Mouse (Mus musculus): ENCODE measurements at regions not wholly inside any gene's neighbourhood (a gene's known extent, or its start where the extent isn't known, plus 50 kb on each side); places are given as distances from the start of the nearest gene placed in this dataset.

DNA sequence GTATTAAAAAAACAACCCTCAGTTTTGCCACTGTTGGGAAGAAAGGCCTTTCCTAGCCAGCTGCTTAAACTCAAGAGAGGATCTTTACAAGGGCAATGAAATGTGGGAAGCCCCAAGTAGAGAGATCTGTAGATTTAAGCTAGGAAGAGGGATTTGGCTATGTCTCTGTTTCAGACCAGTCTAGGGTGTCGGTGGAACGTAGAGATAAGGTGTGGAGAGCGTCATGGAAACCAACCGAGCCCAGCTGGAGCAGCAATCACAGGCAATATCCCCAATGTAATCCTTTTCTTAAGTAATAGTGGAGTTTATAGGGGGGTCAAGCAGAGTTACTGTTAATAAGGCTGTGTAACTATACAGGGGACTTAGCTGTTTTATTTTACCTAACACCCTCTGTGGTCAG lies 204.6 kb upstream of the Mme start:
- Histone ChIP-seq H3K4me2 (replicated peaks) (no peak overlapping the region), H3K9me3 (no peaks in the 10 kb centered on the region), H3K9ac (no peak overlapping the region), H3K36me3 (no peaks in the 10 kb centered on the region), H3K4me1 (no peaks in the 10 kb centered on the region), H3K27ac (no peak overlapping the region), H3K4me3 (no peak overlapping the region), H3K27me3 (no peaks in the 10 kb centered on the region)
- no peak for ATAC-seq (ENCODE audit: insufficient number of reproducible peaks, insufficient read depth, low FRiP score, low TSS enrichment)
- WGBS = 81% methylated on average over 4 of the region's 4 CpGs

DNA sequence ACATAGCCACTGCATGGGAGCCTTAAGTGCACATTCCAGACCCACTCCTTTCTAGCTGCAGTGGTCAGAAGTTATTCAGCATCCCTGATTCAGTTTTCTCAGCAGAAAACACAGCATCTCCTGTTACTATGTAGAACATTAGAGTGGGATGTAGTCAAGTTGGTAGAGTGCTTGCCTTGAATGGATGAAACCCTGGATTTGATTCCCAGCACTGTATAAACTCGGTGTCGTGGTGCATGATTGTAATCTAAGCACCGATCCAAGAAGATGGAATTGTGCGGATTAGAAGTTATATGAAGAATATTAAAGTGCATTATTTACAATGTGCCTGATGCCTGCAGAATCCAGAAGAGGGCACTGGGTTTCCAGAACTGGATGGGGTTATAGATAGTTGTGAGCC lies 170.6 kb upstream of the Mme start:
- H3K36me3 ChIP-seq = no peaks in the 10 kb centered on the region
- no peaks in the 10 kb centered on the region for H3K27me3 ChIP-seq
- ATAC-seq (ENCODE audit: insufficient number of reproducible peaks, insufficient read depth, low FRiP score, low TSS enrichment) = no peak
- no peak overlapping the region for H3K9ac ChIP-seq
- no peaks in the 10 kb centered on the region for H3K9me3 ChIP-seq
- H3K4me1 ChIP-seq = 0 out of 2 replicates have a peak, but pooled peaks cover 3% of the 10 kb centered on the region
- no peak overlapping the region for H3K27ac ChIP-seq
- no peak overlapping the region for H3K4me3 ChIP-seq
- WGBS = 78% methylated on average over 4 of the region's 4 CpGs
- no peak overlapping the region for H3K4me2 ChIP-seq (replicated peaks)

DNA sequence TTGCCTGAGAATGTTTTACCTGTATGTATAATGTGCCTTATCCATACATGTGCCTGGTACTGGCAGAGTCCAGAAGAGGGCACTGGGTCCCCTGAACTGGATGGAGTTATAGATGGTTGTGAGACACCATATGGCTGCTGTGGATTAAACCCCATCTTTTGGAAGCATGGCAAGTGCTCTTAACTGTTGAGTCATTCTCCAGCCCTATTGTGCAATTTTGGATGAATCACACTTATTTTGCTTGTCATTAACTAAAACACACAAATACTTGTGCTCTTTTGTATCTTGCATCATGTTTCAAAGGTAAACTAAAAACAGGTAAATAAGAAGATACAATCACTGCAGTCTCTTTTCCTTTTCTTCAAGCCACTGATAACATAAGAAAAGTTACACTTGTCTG lies 168.3 kb upstream of the Mme start:
- no peak for ATAC-seq (ENCODE audit: insufficient number of reproducible peaks, insufficient read depth, low FRiP score, low TSS enrichment)
- Histone ChIP-seq H3K4me2 (replicated peaks) (no peak overlapping the region), H3K4me1 (0 out of 2 replicates have a peak, but pooled peaks cover under 1% of the 10 kb centered on the region), H3K9ac (no peak overlapping the region), H3K9me3 (no peaks in the 10 kb centered on the region), H3K27ac (no peak overlapping the region), H3K27me3 (no peaks in the 10 kb centered on the region), H3K4me3 (no peak overlapping the region), H3K36me3 (no peaks in the 10 kb centered on the region)

DNA sequence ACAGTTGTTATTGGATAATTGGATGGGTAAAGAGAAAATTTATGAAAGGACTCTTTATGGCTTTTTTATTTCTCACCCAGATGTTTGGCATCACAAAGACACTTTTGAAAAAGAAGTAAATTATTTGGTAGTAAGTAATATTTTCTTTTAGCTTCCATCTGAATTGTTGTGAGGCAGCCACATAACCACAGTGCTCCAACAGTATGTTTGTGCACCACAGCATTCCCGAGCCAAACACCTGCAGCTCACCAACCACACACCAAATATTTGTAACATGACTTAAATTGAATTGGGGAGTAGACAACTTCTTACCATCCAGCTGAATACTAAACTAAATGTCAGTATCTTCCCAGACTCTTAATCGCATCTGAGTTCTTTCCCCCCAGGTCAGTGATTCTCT lies 163.2 kb upstream of the Mme start:
- Histone ChIP-seq H3K27ac (no peak overlapping the region), H3K36me3 (no peaks in the 10 kb centered on the region), H3K4me3 (no peak overlapping the region), H3K4me2 (replicated peaks) (no peak overlapping the region), H3K9me3 (no peaks in the 10 kb centered on the region), H3K4me1 (no peaks in the 10 kb centered on the region), H3K9ac (no peak overlapping the region), H3K27me3 (no peaks in the 10 kb centered on the region)
- no peak for ATAC-seq (ENCODE audit: insufficient number of reproducible peaks, insufficient read depth, low FRiP score, low TSS enrichment)
- WGBS = 86% methylated on average over 2 of the region's 2 CpGs

DNA sequence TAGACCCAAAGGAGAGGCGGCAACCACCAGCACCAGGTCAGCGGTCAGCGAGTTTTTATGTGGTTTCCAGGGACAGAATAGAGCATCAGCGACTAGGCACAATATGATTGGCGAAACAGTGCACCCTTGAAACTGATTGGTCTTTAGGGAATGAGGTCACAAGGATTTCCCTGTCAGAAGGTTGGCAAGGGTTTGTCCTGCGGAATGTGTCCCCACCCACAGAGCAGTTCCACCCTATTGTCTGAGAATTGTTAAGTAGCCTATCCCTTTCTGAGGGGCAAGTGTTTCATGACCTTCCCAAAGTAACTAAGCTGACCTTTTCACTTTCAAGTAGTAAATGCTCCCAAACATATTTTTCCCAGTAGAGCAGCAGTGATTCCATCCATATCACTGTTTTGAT lies 159.2 kb upstream of the Mme start:
- ATAC-seq (ENCODE audit: insufficient number of reproducible peaks, insufficient read depth, low FRiP score, low TSS enrichment) = no peak
- 89% methylated on average over 6 of the region's 6 CpGs for WGBS

DNA sequence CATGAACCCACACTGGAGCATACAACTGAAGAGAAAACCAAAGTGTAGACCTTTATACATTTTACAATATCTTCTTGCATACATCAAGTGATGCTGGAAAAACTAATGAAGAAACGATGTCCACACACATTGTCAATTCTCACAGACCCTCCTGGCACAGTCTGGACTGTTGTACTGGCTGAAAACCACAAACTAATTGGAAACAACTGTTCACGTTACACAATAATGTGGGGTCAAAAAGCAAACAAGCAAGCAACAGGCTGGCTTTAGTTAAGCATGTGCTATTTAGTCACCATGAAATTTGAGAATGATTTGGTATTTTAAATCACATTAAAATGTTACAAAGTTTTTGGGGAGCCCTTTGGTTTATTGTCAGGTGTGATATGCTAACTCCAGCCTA lies 155.9 kb upstream of the Mme start:
- Histone ChIP-seq H3K27me3 (no peaks in the 10 kb centered on the region), H3K4me3 (no peak overlapping the region), H3K4me1 (peaks cover 9% of the 10 kb centered on the region; the same call in 1 of the 2 replicates), H3K9me3 (no peaks in the 10 kb centered on the region), H3K4me2 (replicated peaks) (no peak overlapping the region), H3K27ac (peak overlapping the region; percentile 2; the same call in 1 of the 2 replicates), H3K9ac (no peak overlapping the region), H3K36me3 (no peaks in the 10 kb centered on the region)
- no peak for ATAC-seq (ENCODE audit: insufficient number of reproducible peaks, insufficient read depth, low FRiP score, low TSS enrichment)
- 40% methylated on average over 2 of the region's 2 CpGs for WGBS

More for the DNA sequence above, 159.2 kb upstream of the Mme start:
- Histone ChIP-seq H3K4me2 (replicated peaks) (no peak overlapping the region), H3K9me3 (no peaks in the 10 kb centered on the region), H3K36me3 (no peaks in the 10 kb centered on the region), H3K9ac (no peak overlapping the region), H3K27me3 (no peaks in the 10 kb centered on the region), H3K27ac (no peak overlapping the region), H3K4me3 (no peak overlapping the region), H3K4me1 (peaks cover 9% of the 10 kb centered on the region; the same call in 1 of the 2 replicates)

DNA sequence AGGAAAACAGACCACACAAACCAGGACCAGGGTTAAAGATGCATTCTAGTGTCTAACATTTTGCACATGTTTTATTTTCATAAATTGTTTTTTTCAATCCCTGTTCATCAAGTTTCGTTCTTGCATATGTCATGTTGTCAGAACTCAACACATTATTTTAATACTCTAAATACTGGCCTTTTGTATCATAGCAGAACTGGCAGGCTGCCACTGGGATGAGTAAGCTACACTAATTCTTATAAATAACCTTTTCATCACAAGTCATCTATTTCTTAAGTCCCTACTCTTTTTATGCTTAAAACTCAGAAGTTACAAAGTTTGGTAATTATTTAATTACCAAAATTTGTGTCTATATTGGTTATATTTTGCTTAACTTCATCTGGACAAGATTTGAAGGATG lies 148.4 kb upstream of the Mme start:
- 55% methylated on average over 1 of the region's 1 CpGs for WGBS
- Histone ChIP-seq H3K9ac (no peak overlapping the region), H3K4me3 (no peak overlapping the region), H3K4me2 (replicated peaks) (no peak overlapping the region), H3K27ac (no peak overlapping the region), H3K4me1 (no peaks in the 10 kb centered on the region), H3K9me3 (no peaks in the 10 kb centered on the region), H3K36me3 (no peaks in the 10 kb centered on the region), H3K27me3 (no peaks in the 10 kb centered on the region)
- ATAC-seq (ENCODE audit: insufficient number of reproducible peaks, insufficient read depth, low FRiP score, low TSS enrichment) = no peak

DNA sequence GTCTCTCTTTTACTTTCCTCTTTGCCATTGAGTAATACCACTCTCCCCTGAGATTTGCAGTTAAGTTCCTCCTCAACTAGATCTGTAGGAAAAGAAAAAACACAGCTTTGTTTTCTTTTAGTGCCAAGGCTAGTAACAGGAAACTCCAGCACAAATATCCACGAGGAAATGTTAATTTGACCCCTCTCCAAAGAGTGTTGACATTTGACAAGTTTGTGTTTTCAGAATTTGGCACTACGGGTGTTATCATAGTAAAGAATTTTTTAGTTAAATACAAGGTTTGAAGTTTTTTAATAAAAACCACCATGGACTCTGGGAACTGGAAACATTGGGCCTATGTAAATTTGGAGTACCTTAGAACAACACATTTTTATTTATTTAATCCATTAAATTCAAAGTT lies 126.1 kb upstream of the Mme start:
- no peaks in the 10 kb centered on the region for H3K27me3 ChIP-seq

DNA sequence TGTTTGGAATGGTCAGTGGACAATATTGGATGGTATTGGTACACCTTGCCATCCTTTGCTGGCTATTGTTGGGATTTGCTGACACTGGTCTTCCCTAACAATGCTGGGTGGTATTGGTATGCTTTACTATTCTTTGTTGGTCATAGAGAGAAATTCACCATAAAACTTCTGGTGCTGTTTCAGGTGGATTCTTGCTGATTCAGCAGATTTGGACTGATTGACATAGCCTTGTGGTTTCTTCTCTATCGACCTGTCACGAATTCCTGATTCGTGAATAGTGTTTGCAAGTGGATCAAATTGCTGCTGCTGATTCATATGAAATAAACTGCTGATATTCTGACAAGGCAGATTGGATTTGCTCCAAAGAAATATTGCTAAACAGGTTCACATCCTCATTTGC lies 109.5 kb upstream of the Mme start:
- 84% methylated on average over 3 of the region's 3 CpGs for WGBS
- H3K9ac ChIP-seq = no peak overlapping the region
- H3K9me3 ChIP-seq = no peaks in the 10 kb centered on the region
- H3K36me3 ChIP-seq = no peaks in the 10 kb centered on the region
- H3K4me2 ChIP-seq (replicated peaks) = no peak overlapping the region
- no peak overlapping the region for H3K4me3 ChIP-seq
- no peak for ATAC-seq (ENCODE audit: insufficient number of reproducible peaks, insufficient read depth, low FRiP score, low TSS enrichment)
- H3K27me3 ChIP-seq = no peaks in the 10 kb centered on the region
- no peak overlapping the region for H3K27ac ChIP-seq
- H3K4me1 ChIP-seq = no peaks in the 10 kb centered on the region

More for the DNA sequence above, 126.1 kb upstream of the Mme start:
- no peak overlapping the region for H3K4me2 ChIP-seq (replicated peaks)
- H3K9ac ChIP-seq = no peak overlapping the region
- no peaks in the 10 kb centered on the region for H3K36me3 ChIP-seq
- no peaks in the 10 kb centered on the region for H3K9me3 ChIP-seq
- 16% methylated on average over 2 of the region's 2 CpGs for WGBS
- H3K4me3 ChIP-seq = no peak overlapping the region
- no peak for ATAC-seq (ENCODE audit: insufficient number of reproducible peaks, insufficient read depth, low FRiP score, low TSS enrichment)
- no peaks in the 10 kb centered on the region for H3K4me1 ChIP-seq
- no peak overlapping the region for H3K27ac ChIP-seq

DNA sequence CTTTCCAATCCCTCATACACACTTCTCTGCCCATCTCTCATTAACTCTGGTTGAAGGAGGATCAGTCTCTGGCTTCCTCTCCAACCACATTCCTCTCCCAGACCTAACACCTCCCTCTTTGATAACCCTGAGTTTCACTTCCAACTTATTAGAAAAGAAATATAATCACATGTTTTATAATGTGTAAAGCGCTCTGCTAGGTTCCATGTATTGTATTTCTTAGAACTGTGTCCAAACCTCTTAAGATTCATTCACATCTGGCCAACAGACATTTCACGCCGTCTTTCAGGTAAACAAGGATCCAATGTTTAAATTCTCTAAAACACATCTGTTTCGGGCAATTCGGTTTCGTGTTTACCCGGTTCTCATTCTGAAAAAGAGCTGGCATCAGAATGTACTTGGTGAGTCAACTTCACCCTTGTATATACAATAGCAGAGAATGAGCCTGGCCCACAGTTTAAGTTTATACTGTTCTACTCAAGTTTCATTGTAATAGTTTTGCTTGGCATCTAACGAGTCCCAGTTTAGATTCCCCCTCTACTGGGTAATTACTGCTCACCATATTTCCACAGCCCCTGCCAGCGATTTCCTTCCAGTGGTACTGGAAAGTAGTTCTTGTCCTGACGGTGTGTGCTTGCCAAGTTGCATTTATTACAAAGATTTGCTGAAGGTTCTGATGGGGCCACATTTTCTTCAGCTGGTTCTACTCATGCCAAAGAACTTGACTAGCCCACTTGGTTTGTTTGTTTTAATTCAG lies 103.8 kb upstream of the Mme start:
- Histone ChIP-seq H3K27ac (peak overlapping the region; percentile 69), H3K4me2 (replicated peaks) (no peak overlapping the region), H3K9me3 (no peaks in the 10 kb centered on the region), H3K4me3 (no peak overlapping the region), H3K36me3 (no peaks in the 10 kb centered on the region), H3K9ac (no peak overlapping the region), H3K4me1 (no peaks in the 10 kb centered on the region), H3K27me3 (no peaks in the 10 kb centered on the region)
- 42% methylated on average over 10 of the region's 10 CpGs for WGBS
- peak; percentile 81 for ATAC-seq (ENCODE audit: insufficient number of reproducible peaks, insufficient read depth, low FRiP score, low TSS enrichment)

DNA sequence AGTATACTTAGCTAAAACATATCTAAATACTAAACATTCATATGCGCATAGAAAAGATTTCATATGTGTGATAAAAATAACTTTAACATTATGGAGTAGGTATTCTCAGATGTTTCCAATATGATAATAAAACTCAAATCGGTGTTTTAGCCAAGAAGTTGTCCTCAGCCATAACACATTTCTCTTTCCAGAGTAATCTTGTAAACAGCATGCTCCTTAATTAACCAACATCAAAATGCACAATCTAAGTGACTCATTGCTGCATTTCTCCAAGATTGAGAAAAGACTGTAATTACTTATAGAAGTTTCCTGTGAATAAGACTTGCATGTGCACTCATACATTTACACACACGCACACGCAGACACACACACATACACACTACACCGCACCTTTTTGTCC lies 95.1 kb upstream of the Mme start:
- WGBS = 90% methylated on average over 5 of the region's 5 CpGs
- Histone ChIP-seq H3K9ac (no peak overlapping the region), H3K36me3 (no peaks in the 10 kb centered on the region), H3K4me1 (no peaks in the 10 kb centered on the region), H3K4me3 (no peak overlapping the region), H3K9me3 (no peaks in the 10 kb centered on the region), H3K4me2 (replicated peaks) (no peak overlapping the region), H3K27me3 (no peaks in the 10 kb centered on the region), H3K27ac (no peak overlapping the region)
- no peak for ATAC-seq (ENCODE audit: insufficient number of reproducible peaks, insufficient read depth, low FRiP score, low TSS enrichment)

DNA sequence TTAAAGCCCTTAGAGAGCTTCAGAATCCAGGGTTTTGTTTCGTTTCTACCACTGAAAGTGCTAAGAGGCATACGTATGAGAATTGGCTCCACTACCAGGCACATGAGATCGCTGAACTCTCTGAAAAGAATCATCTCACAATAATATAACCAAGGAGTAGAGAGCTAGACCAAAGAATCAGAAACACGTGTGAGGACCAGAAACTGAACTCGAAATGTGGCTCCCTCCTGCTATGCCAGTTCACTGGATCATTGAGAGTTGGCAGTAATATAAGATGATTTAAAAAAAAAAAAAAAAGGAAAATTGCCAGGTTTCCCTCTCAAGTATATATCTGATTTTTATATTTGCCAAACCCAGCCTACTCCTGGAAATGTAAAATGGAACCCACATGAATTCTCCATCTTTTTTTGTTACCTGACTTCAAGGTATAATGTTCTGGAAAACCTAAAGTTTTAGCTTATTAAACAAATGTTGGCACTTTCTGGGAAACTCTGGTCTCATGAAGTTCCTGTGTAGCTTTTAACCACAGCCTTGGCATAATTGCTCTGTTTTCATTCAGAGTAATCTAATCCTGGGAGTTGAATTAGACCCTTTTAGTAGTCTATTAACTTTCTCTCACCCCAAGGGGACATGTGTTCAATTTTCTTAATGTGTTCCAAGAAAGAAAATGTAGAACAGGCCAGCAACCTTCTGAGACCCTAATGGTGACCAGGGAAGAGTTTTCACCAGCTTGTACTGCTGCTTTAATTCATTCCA lies 58.7 kb upstream of the Mme start:
- no peaks in the 10 kb centered on the region for H3K27me3 ChIP-seq
- no peaks in the 10 kb centered on the region for H3K9me3 ChIP-seq
- no peak overlapping the region for H3K4me2 ChIP-seq (replicated peaks)
- H3K4me1 ChIP-seq = peaks cover 10% of the 10 kb centered on the region
- peak; percentile 35; the same call in 1 of the 2 replicates for ATAC-seq (ENCODE audit: insufficient number of reproducible peaks, insufficient read depth, low FRiP score, low TSS enrichment)
- H3K36me3 ChIP-seq = no peaks in the 10 kb centered on the region
- WGBS = 23% methylated on average over 5 of the region's 5 CpGs
- H3K4me3 ChIP-seq = no peak overlapping the region
- no peak overlapping the region for H3K9ac ChIP-seq
- H3K27ac ChIP-seq = peak overlapping the region; percentile 69; the same call in 1 of the 2 replicates

All from embryonic facial prominence, embryonic 12.5 days (tissue).